Mouse (Mus musculus) retina, postnatal 7 days (tissue): ENCODE measurements around the gene Ctsll3.

Source experiments
- DNase-seq: peaks from one replicate; pipeline ENCODE4 v3.0.0-alpha.2; 2012; ENCODE audit warnings: low read depth, low spot score

Gene Ctsll3

GRCm38 (mm10) chr13:60748556-60748955, 54.1 kb downstream of the Ctsll3 start:
- DNase-seq, result no peak
